Mouse (Mus musculus) ES-E14 (cell line): Measurements from ENCODE around the gene Zfp287.

Experiments used
- CHD2 ChIP-seq: IDR thresholded peaks from 2 replicates; pipeline ENCODE4 v1.6.1; 2014; ENCODE audit warnings: mild to moderate bottlenecking, low read depth, low read length, inconsistent platforms
- ZC3H11A ChIP-seq: IDR thresholded peaks from 2 replicates; pipeline ENCODE4 v1.6.1; 2012; ENCODE audit warnings: low read depth, mild to moderate bottlenecking, inconsistent platforms, low read length, borderline replicate concordance

- no peak for TF ChIP-seq CHD2
- no peak for TF ChIP-seq ZC3H11A
Measured at GRCm38 (mm10) chr11:62678778-62679354, 52.8 kb downstream of the Zfp287 start.
